ENCODE assay signal across 9 mouse cellular contexts in the genomic region with DNA sequence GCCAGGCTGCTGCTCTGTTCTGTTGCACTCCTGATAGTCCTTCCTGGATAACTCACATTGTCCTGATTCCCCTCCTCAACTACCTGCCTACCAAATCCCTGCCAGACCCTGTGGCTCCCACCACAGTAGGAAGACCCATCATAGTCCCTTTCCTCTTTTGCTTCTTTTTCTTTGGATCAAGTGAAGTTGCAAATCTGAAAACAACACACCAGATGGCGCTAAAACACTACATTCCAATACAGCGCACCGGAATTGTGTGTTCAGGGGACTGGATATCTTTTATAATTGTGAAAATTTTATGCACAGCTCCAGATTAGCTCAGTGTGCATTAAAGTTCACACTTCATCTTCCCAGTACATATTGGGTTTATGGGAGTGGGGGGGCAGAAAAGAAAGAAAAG. TPM values are rescaled to one million over a fixed set of nuclear protein-coding genes. Genes with fewer than 3 reads are reported as not detected.
DNase-seq lines count a peak whose midpoint lies in the region; ATAC-seq and TF ChIP-seq lines count a peak whose summit lies in the region.
"Had no signal": no experiment of that assay in that cellular context is flagged by ENCODE, and none has a peak within 500 bp of the region (broad histone marks: within the 10 kb centered on the region; RNA-seq: fewer than 3 reads in every experiment).

No protein-coding gene starts in this region.

- 3% methylated on average over 3 of the region's 3 CpGs for WGBS in liver, postnatal 0 days (ENCODE audit: insufficient replicate concordance)
- 2% methylated on average over 3 of the region's 3 CpGs for WGBS in forebrain, embryonic 16.5 days
- 4% methylated on average over 3 of the region's 3 CpGs for WGBS in neural tube, embryonic 15.5 days

- no peak for ATAC-seq in liver, postnatal 0 days
- ATAC-seq in forebrain, embryonic 16.5 days, result peak; percentile 81
- ATAC-seq in neural tube, embryonic 15.5 days (ENCODE audit: low FRiP score), result peak; percentile 55; the same call in 1 of the 2 replicates
- ATAC-seq in erythroblast, adult 5-6 weeks (replicated peaks; ENCODE audit: low FRiP score, poor library complexity, severe bottlenecking), result no peak

- no peaks in the 10 kb centered on the region for H3K27me3 ChIP-seq in liver, postnatal 0 days (ENCODE audit: insufficient read depth, low read length)
- no peaks in the 10 kb centered on the region; the same call in 1 of the 2 replicates for H3K27me3 ChIP-seq in forebrain, embryonic 16.5 days (replicated peaks; ENCODE audit: control insufficient read depth, insufficient read depth, low read length)
- H3K27me3 ChIP-seq in neural tube, embryonic 15.5 days (replicated peaks), result no peaks in the 10 kb centered on the region
- H3K27me3 ChIP-seq: limb, embryonic 12.5 days had no signal

- TF ChIP-seq EP300 in liver, postnatal 0 days (IDR thresholded peaks at IDR 0.05; ENCODE audit: low read depth), result no peak

- no peaks in the 10 kb centered on the region for H3K36me3 ChIP-seq in liver, postnatal 0 days (replicated peaks; ENCODE audit: insufficient read depth, low read length)
- H3K36me3 ChIP-seq in forebrain, embryonic 16.5 days (ENCODE audit: control insufficient read depth, insufficient read depth), result no peaks in the 10 kb centered on the region
- H3K36me3 ChIP-seq in neural tube, embryonic 15.5 days, result no peaks in the 10 kb centered on the region
- H3K36me3 ChIP-seq: embryonic facial prominence, embryonic 13.5 days; limb, embryonic 12.5 days had no signal

- H3K9ac ChIP-seq in liver, postnatal 0 days (replicated peaks), result no peak overlapping the region
- H3K9ac ChIP-seq in forebrain, embryonic 16.5 days (replicated peaks; ENCODE audit: low read depth, low read length), result no peak overlapping the region
- no peak overlapping the region for H3K9ac ChIP-seq in neural tube, embryonic 15.5 days (replicated peaks)
- H3K9ac ChIP-seq: embryonic facial prominence, embryonic 13.5 days; limb, embryonic 12.5 days had no signal

- H3K9me3 ChIP-seq in liver, postnatal 0 days (ENCODE audit: low read length), result no peaks in the 10 kb centered on the region
- H3K9me3 ChIP-seq in forebrain, embryonic 16.5 days (ENCODE audit: control insufficient read depth, low read length), result no peaks in the 10 kb centered on the region
- no peaks in the 10 kb centered on the region for H3K9me3 ChIP-seq in neural tube, embryonic 15.5 days (replicated peaks)
- H3K9me3 ChIP-seq: limb, embryonic 12.5 days had no signal

- no peak overlapping the region for H3K4me2 ChIP-seq in liver, postnatal 0 days (ENCODE audit: low read depth, low read length)
- H3K4me2 ChIP-seq in forebrain, embryonic 16.5 days (ENCODE audit: low read length), result no peak overlapping the region
- no peak overlapping the region for H3K4me2 ChIP-seq in neural tube, embryonic 15.5 days
- H3K4me2 ChIP-seq: embryonic facial prominence, embryonic 13.5 days; limb, embryonic 12.5 days had no signal

- DNase-seq in liver, postnatal 0 days, result no peak
- no peak for DNase-seq in liver
- DNase-seq in c-Kit-positive CD71-positive TER-119-positive erythroid progenitor cells, embryonic 14.5 days (ENCODE audit: low spot score), result peak; percentile 3
- peak; percentile 27 to 55 for DNase-seq in left cerebral cortex, postnatal 10 days (ENCODE audit: extremely low spot score in 1 of 2, low spot score in 2 of 2)

- intact Hi-C loops in left cerebral cortex, postnatal 10 days (cut with DNase I), result loop anchor here (2.0 kb wide), 1 partner anchor 691 kb away; no protein-coding TSS in a partner anchor

- peak; percentile 69 for TF ChIP-seq CTCF in liver, postnatal 0 days (IDR thresholded peaks at IDR 0.05; ENCODE audit: low read depth)

- no peak overlapping the region for H3K4me3 ChIP-seq in liver, postnatal 0 days (ENCODE audit: low read depth, low read length)
- H3K4me3 ChIP-seq in forebrain, embryonic 16.5 days (replicated peaks; ENCODE audit: low read length), result no peak overlapping the region
- no peak overlapping the region for H3K4me3 ChIP-seq in neural tube, embryonic 15.5 days (replicated peaks)
- H3K4me3 ChIP-seq: embryonic facial prominence, embryonic 13.5 days; limb, embryonic 12.5 days had no signal

- no peaks in the 10 kb centered on the region for H3K4me1 ChIP-seq in liver, postnatal 0 days (ENCODE audit: insufficient read depth)
- H3K4me1 ChIP-seq in forebrain, embryonic 16.5 days (replicated peaks; ENCODE audit: control insufficient read depth, insufficient read depth, low read length), result no peaks in the 10 kb centered on the region
- H3K4me1 ChIP-seq in neural tube, embryonic 15.5 days, result no peaks in the 10 kb centered on the region
- H3K4me1 ChIP-seq: embryonic facial prominence, embryonic 13.5 days had no signal

- H3K27ac ChIP-seq in liver, postnatal 0 days (ENCODE audit: low read depth), result no peak overlapping the region
- no peak overlapping the region for H3K27ac ChIP-seq in forebrain, embryonic 16.5 days (ENCODE audit: low read length)
- H3K27ac ChIP-seq in neural tube, embryonic 15.5 days (replicated peaks), result no peak overlapping the region
- H3K27ac ChIP-seq: embryonic facial prominence, embryonic 13.5 days; limb, embryonic 12.5 days had no signal

RNA-seq across cellular contexts. Expression of a gene that starts 45.7 kb away (rescaled TPM):
- 0.69 and 0.76 TPM in 2 replicates for polyA plus RNA-seq in liver, postnatal 0 days (2015; fragmentation: Nextera tagmentation; extraction: Ambion mirVana)
- polyA plus RNA-seq in forebrain, embryonic 16.5 days (2015; fragmentation: Nextera tagmentation; extraction: Ambion mirVana), result 4.0 and 7.4 TPM in 2 replicates
- total RNA-seq in left cerebral cortex, postnatal 10 days (2021), result 10 to 100 TPM; 17.3 to 19.3 TPM
- 4.3 and 5.1 TPM in 2 replicates for polyA plus RNA-seq in neural tube, embryonic 15.5 days (2015; fragmentation: Nextera tagmentation; extraction: Ambion mirVana)
- total RNA-seq in erythroblast, adult 5-6 weeks (2015; ENCODE audit: low replicate concordance), result not detected in 2 replicates
- total RNA-seq in erythroblast, adult 5-6 weeks (2017; ENCODE audit: low replicate concordance), result not detected in 2 replicates

Comparison
In these comparisons a context has a peak if more than half of its experiments do, and no peak if none do; other contexts are left out.
1. ATAC-seq: peak in forebrain, embryonic 16.5 days (single experiment) and neural tube, embryonic 15.5 days (single experiment); none in liver, postnatal 0 days (single experiment) and erythroblast, adult 5-6 weeks (single experiment).
2. DNase-seq: peak in c-Kit-positive CD71-positive TER-119-positive erythroid progenitor cells, embryonic 14.5 days (single experiment) and left cerebral cortex, postnatal 10 days (2 of 2); none in liver, postnatal 0 days (single experiment) and liver (single experiment).